Mouse (Mus musculus) adrenal gland, adult 2 months (tissue): ENCODE results near the gene Apoc3. TPM values are rescaled to one million over a fixed set of nuclear protein-coding genes. Genes with fewer than 3 reads are reported as not detected.

Experiments
- DNase-seq: peaks from one replicate; pipeline ENCODE4 v3.0.0; 2021
- polyA plus RNA-seq: library from polyadenylated mRNA; depleted of rRNA; stranded (reverse); fragments of >200 nt; gene quantifications from 2 replicates; pipeline ENCODE4 v1.2.3, GENCODE M21; 2012; rRNA removed
- total RNA-seq, 2 experiments: library from RNA; stranded (reverse); gene quantifications; 2 replicates each; pipeline ENCODE4 v1.2.3; 2021

Gene Apoc3
- total and polyA plus RNA-seq, 3 experiments: 4.6 to 20.4 (median 6.1) TPM

DNA sequence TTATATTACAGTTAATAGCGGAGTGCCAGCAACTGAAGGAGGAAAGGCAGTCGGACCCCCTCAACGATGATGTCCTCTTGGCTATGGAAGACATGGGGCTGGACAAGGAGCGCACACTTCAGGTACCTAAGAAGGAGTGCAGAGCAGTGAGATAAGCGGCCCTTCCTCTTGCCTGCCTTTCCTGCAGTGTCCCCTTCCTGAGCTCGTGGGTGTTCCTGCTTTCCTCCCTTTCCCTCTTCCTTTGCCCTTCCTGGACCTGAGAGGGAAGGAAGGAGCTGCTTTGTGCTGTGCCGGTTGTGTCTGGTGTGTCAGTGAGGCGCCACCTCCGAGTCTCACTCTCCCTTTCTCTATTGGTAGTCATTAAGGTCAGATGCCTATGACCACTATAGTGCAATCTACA, 40.6 kb downstream of the Apoc3 start:
- DNase-seq: no peak

DNA sequence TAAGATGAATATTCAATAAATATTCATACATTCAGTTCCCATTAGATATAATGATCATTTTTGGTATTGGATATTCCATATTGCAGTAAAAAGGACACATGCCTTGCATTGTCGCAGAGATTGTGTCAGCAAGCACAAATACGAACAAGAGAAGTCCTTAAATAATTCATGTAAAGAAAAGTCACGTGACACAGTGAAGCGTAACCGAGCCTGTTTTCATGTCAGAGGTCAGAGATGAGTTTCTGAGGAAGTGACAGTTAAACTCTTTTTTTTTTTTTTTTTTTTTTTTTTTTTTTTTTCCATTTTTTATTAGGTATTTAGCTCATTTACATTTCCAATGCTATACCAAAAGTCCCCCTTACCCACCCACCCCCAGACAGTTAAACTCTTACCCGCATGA, 42.8 kb downstream of the Apoc3 start:
- DNase-seq: no peak

DNA sequence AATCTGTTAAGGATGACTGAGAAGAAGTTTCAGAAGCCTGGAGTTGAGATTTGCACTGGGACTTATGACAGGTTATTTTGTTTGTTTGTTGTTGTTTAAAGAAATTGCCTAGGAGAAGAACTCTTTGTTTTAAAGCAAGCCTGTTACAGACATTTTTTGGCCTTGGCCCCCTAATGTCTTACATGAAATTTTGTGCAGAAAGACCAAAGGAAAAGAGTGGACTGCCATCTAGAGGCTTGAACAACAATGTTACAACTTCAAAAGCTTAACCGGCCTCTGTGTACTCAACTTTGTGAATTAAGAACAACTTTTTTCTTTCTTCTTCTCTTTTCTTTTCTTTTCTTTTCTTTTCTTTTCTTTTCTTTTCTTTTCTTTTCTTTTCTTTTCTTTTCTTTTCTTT, 43.8 kb downstream of the Apoc3 start:
- DNase-seq: no peak

DNA sequence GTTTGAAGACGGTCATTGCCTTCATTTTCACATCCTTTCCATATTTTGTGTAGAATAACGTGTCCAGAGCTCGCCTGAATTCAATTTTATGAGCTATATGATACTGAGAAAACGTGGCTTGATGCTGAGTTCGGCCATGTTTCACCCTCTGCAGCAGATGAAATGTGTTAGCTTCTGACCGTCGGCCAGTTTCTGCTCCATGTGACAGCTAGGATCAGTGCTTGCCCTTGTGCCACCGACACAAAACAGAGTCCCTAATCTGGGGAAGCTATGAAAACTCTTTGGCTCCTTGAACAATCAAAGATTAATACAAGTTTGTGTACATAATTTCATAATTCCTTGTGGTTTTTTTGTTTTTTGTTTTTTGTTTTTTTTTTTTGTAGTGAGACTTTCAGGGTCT, 44.2 kb downstream of the Apoc3 start:
- DNase-seq: no peak

DNA sequence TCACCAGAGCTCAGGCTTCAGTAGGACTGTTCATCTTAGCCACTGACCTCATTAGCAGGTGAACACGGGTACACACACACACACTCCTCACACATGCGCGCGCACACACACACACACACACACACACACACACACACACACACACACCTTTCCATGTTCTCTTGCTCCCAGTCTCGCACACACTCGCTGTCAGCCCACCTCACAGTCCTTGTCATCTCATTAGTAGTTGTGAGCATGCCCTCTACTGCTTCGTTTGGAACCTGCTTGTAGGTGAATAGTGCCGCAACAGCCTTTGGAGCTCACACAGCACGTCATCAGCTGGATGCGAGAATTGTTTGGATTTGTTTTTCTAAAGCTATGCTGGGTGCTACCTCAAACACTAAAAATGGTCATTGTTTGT, 46.1 kb downstream of the Apoc3 start:
- DNase-seq: no peak

DNA sequence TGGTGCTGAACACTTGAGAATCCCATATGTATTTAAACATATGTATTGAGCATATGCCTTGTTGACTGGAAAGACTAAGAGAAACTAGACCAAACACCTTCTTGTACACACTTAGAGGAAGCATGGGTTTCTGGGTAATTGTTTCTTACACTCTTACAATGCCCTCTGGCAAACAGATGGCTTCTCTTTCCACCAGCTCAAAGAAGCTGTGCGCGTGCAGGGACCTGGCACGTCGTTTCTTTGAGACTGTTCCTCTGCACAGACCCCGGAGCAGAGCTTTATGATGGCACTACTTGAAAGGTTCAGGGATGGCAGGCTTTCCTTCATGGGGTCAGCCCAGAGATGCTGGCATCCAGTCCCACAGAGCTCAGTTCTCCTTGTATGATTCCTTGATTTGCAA, 46.5 kb downstream of the Apoc3 start:
- no peak for DNase-seq

DNA sequence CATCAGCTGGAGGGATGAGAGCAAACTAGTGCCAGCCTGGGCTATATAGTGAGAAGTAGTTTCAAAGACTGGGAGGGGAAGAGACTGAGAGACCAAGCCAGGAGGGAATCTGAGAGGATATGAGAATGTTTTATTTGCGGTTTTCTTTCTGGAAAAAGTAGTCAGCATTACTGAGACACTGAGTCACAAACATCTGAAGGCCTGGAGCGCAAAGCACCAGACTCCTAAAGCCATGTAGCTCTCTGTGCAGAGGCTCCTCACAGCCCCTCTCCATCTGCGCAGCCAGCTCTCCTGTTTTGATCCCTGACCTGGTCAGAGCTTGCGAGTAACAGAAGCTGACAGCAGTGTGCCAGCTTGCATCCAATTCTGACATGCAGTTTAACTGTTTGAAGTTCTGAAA, 47.1 kb downstream of the Apoc3 start:
- no peak for DNase-seq

DNA sequence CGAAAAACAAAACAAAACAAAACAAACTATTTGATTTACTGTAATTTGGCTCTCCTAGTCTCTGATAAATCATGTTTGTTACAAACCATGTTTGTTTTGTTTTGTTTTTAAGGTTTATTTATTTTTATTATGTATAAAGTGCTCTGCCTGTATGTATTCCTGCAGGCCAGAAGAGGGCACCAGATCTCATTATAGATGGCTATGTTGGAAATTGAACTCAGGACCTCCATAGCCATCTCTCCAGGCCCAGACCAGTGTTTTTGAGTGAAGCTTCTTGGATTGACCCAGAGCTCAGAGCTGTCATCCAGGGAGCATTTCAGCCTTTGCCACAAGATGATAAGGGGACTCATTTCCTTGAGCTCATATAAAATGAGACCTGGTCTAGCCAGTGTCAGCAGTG, 49.0 kb downstream of the Apoc3 start:
- no peak for DNase-seq

DNA sequence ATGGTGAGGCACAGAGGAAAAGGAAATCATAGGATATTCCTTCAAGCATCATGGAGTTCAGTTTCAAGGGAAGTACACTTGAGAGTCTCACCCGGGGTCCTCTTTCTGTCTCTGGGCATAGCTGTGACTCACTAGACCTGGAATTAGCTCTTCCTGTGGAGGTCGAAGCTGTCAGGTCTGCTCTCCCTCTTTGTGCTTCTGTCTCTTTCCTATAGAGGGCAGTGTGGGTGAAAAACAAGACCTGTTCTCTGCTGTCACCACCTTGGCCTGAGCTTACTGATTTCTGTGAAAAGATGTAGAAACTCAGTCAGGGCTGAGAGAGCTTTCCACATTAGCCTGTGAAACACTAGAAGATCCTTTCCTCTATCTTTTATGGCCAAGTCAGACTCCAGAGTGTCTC, 50.2 kb downstream of the Apoc3 start:
- peak; percentile 54 for DNase-seq

DNA sequence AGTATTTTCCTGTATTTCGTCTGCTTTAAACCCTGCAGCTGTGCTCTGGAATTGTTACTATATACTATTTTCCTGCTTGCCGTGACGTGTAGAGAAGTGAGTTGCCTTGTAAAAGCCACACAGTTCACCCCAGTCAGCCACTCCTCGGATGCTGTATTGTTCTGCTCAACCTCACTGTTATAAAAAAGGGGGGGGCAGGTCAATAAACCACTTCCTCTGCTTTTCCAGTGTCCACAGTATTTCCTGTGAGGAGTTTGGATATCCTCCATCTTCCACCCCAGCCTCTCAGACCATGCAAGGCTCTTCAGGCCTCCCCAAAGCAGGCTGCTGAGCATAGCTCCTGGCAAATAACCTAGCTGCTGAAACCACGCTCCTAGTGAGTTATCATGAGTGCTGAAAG, 50.9 kb downstream of the Apoc3 start:
- no peak for DNase-seq

Other genes starting within 250 kb of the Apoc3 start
- 100 to 1,000 TPM; 154 to 167 TPM for gene Pafah1b2, start 222.9 kb downstream of the Apoc3 start, total RNA-seq
- gene Pafah1b2, start 222.9 kb downstream of the Apoc3 start, polyA plus RNA-seq: 57.5 and 96.7 TPM in 2 replicates
- gene Sik3, start 222.8 kb downstream of the Apoc3 start, total RNA-seq: 10 to 100 TPM; 49.2 to 87.3 TPM
- 17.2 and 30.2 TPM in 2 replicates for gene Sik3, start 222.8 kb downstream of the Apoc3 start, polyA plus RNA-seq
- 10 to 100 TPM in 1 of 2 experiments, 1 to 10 TPM in 1; 1.7 to 37.3 TPM for gene Apoa1, start 7.1 kb downstream of the Apoc3 start, total RNA-seq
- gene Apoa1, start 7.1 kb downstream of the Apoc3 start, polyA plus RNA-seq: 0.75 and 5.6 TPM in 2 replicates
- under 1 TPM in 1 of 2 experiments, not detected in 1; 0.26 TPM for gene Apoa4, start 5.1 kb upstream of the Apoc3 start, total RNA-seq
- gene Apoa4, start 5.1 kb upstream of the Apoc3 start, polyA plus RNA-seq: 0.11 and 0.35 TPM in 2 replicates
- 1 to 10 TPM in 1 of 2 experiments, under 1 TPM in 1; 0.17 to 3.6 TPM for gene Apoa5, start 33.0 kb upstream of the Apoc3 start, total RNA-seq
- gene Apoa5, start 33.0 kb upstream of the Apoc3 start, polyA plus RNA-seq: 0.32 and 3.0 TPM in 2 replicates
- 10 to 100 TPM; 38.1 to 84.6 TPM for gene Zpr1, start 37.4 kb upstream of the Apoc3 start, total RNA-seq
- 26.2 and 27.3 TPM in 2 replicates for gene Zpr1, start 37.4 kb upstream of the Apoc3 start, polyA plus RNA-seq
- 10 to 100 TPM; 11.6 to 15.0 TPM for gene Bud13, start 47.4 kb upstream of the Apoc3 start, total RNA-seq
- 7.3 and 7.4 TPM in 2 replicates for gene Bud13, start 47.4 kb upstream of the Apoc3 start, polyA plus RNA-seq
- gene 4931429L15Rik, start 84.3 kb upstream of the Apoc3 start, total RNA-seq: not detected
- not detected in 2 replicates for gene 4931429L15Rik, start 84.3 kb upstream of the Apoc3 start, polyA plus RNA-seq